Mouse (Mus musculus) ES-E14 (cell line): Measurements from ENCODE around the gene Rab17. TPM values are rescaled to one million over a fixed set of nuclear protein-coding genes. Genes with fewer than 3 reads are reported as not detected.

Experiments
- DNase-seq: peaks from one replicate; pipeline ENCODE4 v3.0.0-alpha.2; 2013; ENCODE audit warnings: low read depth, low spot score
- H3K27ac ChIP-seq: 2 replicates; pipeline ENCODE4 v1.5.1; 2012; ENCODE audit warnings: low read depth, mild to moderate bottlenecking, low read length, moderate library complexity, mixed read lengths; ENCODE audit not compliant: poor library complexity, insufficient read depth, severe bottlenecking
- H3K36me3 ChIP-seq: 2 replicates; pipeline ENCODE4 v1.6.1; 2012; ENCODE audit warnings: mild to moderate bottlenecking, low read length, moderate library complexity, mixed read lengths; ENCODE audit not compliant: control insufficient read depth, poor library complexity, insufficient read depth, severe bottlenecking
- H3K4me1 ChIP-seq, 2 experiments: fragments of 150-350 bp in 1 of 2; sonication (generic) in 1 of 2; 2 replicates each; pipeline ENCODE4 v1.6.1; 2012; ENCODE audit warnings: low read length in 2 of 2, mild to moderate bottlenecking in 1 of 2, mixed read lengths in 1 of 2; ENCODE audit not compliant: control insufficient read depth in 2 of 2, insufficient read depth in 2 of 2, poor library complexity in 1 of 2
- H3K4me3 ChIP-seq, 2 experiments: fragments of 150-350 bp in 1 of 2; sonication (generic) in 1 of 2; 2 replicates each; pipeline ENCODE4 v1.5.1; 2012; ENCODE audit warnings: low read length in 2 of 2, low read depth in 1 of 2, mild to moderate bottlenecking in 1 of 2, mixed read lengths in 1 of 2; ENCODE audit not compliant: insufficient read depth in 1 of 2, poor library complexity in 1 of 2, severe bottlenecking in 1 of 2
- H3K9ac ChIP-seq: 2 replicates; pipeline ENCODE4 v1.6.1; 2012; ENCODE audit warnings: low read depth, mild to moderate bottlenecking, low read length, mixed read lengths; ENCODE audit not compliant: poor library complexity, insufficient read depth, severe bottlenecking
- H3K9me3 ChIP-seq: fragments of 150-350 bp; sonication (generic); 2 replicates; pipeline ENCODE4 v1.6.1; 2012; ENCODE audit warnings: low read depth, mild to moderate bottlenecking, low read length; ENCODE audit not compliant: control insufficient read depth, insufficient read depth
- CHD2 ChIP-seq: IDR thresholded peaks from 2 replicates; pipeline ENCODE4 v1.6.1; 2014; ENCODE audit warnings: mild to moderate bottlenecking, low read depth, low read length, inconsistent platforms
- HCFC1 ChIP-seq: IDR thresholded peaks from 2 replicates; pipeline ENCODE4 v1.6.1; 2012; ENCODE audit warnings: low read length, inconsistent platforms, borderline replicate concordance; ENCODE audit not compliant: insufficient read depth
- MAFK ChIP-seq: IDR thresholded peaks from 2 replicates; pipeline ENCODE4 v1.6.1; 2014; ENCODE audit warnings: mild to moderate bottlenecking, low read depth, low read length, inconsistent platforms; ENCODE audit not compliant: insufficient read depth
- ZC3H11A ChIP-seq: IDR thresholded peaks from 2 replicates; pipeline ENCODE4 v1.6.1; 2012; ENCODE audit warnings: low read depth, mild to moderate bottlenecking, inconsistent platforms, low read length, borderline replicate concordance
- ZNF384 ChIP-seq: IDR thresholded peaks from 2 replicates; pipeline ENCODE4 v1.6.1; 2012; ENCODE audit warnings: low read depth, low read length, inconsistent platforms
- in situ Hi-C, 2 experiments: fragments of 600-800 bp; cut with MboI; formaldehyde crosslinking; loops; one replicate each; pipeline ENCODE4 v1.15.1; 2025; ENCODE audit warnings: low sequenced_read_pairs in 2 of 2, inconsistent platforms in 1 of 2; ENCODE audit not compliant: unreplicated experiment in 2 of 2
- total RNA-seq: library from RNA; depleted of rRNA; stranded (reverse); fragments of 300-350 nt; gene quantifications from 2 replicates; pipeline ENCODE4 v1.2.3, GENCODE M21; 2012

The Rab17 gene
- total RNA-seq, 1 experiment: 0.62 TPM

DNA sequence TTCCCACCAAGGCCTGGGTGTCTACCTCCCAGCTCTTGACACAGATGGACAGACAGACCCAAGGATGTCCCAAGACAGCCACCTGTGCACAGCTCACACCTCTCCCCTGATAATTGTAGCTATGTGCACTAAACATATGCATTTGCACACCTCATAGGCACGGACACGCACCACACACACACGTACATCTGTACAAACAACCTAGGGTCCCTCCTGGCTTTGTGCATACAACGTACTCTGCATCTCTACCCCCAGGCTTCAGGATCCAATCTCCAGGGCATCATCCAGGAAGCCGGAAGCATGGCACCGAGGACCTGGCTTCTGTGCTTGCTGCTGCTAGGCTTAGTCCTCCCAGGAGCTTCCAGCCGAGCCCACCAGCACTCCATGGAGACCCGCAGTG, 16.7 kb downstream of the Rab17 start, which contains the start of gene Prlh:
Gene Prlh, plus strand, starts transcription at position 301 of the 400 bp plus-strand sequence.
- no peak within 1 kb of the TSS for H3K9ac ChIP-seq
- no peaks in the 10 kb centered on the region for H3K9me3 ChIP-seq
- no peaks in the 10 kb centered on the region for H3K4me1 ChIP-seq
- H3K36me3 ChIP-seq: no peaks in the 10 kb centered on the region
- H3K27ac ChIP-seq: no peak within 1 kb of the TSS
- in situ Hi-C loops: loop anchor here in 1 of 2 experiments (25.0 kb wide), 1 partner anchor 316 kb away; no protein-coding TSS in a partner anchor
- no peak within 1 kb of the TSS for H3K4me3 ChIP-seq
- no peak for TF ChIP-seq ZNF384
- TF ChIP-seq HCFC1: no peak
- no peak for TF ChIP-seq MAFK
- TF ChIP-seq ZC3H11A: no peak
- TF ChIP-seq CHD2: no peak
- no peak for DNase-seq

GRCm38 (mm10) chr1:90951670-90952069, 17.8 kb downstream of the Rab17 start:
- no peak for DNase-seq
- no peak overlapping the region for H3K27ac ChIP-seq
- no peak for TF ChIP-seq CHD2
- TF ChIP-seq ZC3H11A: no peak
- no peaks in the 10 kb centered on the region for H3K9me3 ChIP-seq
- no peak overlapping the region for H3K9ac ChIP-seq
- no peaks in the 10 kb centered on the region for H3K4me1 ChIP-seq
- in situ Hi-C loops: loop anchor here in 1 of 2 experiments (25.0 kb wide), 1 partner anchor 314 kb away; no protein-coding TSS in a partner anchor
- H3K36me3 ChIP-seq: no peaks in the 10 kb centered on the region
- no peak overlapping the region for H3K4me3 ChIP-seq

DNA sequence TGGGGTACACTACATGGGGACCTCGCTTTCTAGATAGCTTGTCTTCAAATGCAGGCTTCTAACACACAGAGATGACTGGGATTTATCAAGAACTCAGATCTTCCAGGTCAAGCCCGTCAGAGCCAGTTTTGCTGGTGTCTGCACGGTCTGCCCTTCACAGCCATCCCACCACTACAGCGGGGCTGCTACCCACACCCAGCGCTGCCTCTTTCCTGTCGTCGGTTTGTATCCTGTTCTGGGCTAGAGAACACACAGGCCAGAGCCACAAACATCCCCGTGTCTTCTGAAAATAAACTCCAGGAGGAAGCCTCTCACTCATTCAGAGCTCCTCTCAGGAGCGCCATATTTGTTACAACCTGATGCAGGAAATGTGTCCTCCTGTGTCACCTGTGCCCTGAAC, 20.2 kb downstream of the Rab17 start:
- H3K9me3 ChIP-seq: no peaks in the 10 kb centered on the region
- H3K36me3 ChIP-seq: no peaks in the 10 kb centered on the region
- H3K4me1 ChIP-seq: no peaks in the 10 kb centered on the region
- DNase-seq: no peak
- H3K9ac ChIP-seq: no peak overlapping the region
- no peak overlapping the region for H3K4me3 ChIP-seq
- no peak overlapping the region for H3K27ac ChIP-seq
- in situ Hi-C loops: no loop called here
- TF ChIP-seq MAFK: no peak
- no peak for TF ChIP-seq CHD2
- TF ChIP-seq HCFC1: no peak
- TF ChIP-seq ZNF384: no peak
- TF ChIP-seq ZC3H11A: no peak

- Histone ChIP-seq H3K27ac (no peak overlapping the region), H3K36me3 (no peaks in the 10 kb centered on the region), H3K4me3 (no peak overlapping the region), H3K4me1 (no peaks in the 10 kb centered on the region), H3K9ac (no peak overlapping the region), H3K9me3 (no peaks in the 10 kb centered on the region)
- no peak for DNase-seq
- TF ChIP-seq CHD2 (no peak), MAFK (no peak), ZC3H11A (no peak), ZNF384 (no peak), HCFC1 (no peak)
- in situ Hi-C loops: no loop called here
Measured at GRCm38 (mm10) chr1:90947252-90947651, 22.2 kb downstream of the Rab17 start.

DNA sequence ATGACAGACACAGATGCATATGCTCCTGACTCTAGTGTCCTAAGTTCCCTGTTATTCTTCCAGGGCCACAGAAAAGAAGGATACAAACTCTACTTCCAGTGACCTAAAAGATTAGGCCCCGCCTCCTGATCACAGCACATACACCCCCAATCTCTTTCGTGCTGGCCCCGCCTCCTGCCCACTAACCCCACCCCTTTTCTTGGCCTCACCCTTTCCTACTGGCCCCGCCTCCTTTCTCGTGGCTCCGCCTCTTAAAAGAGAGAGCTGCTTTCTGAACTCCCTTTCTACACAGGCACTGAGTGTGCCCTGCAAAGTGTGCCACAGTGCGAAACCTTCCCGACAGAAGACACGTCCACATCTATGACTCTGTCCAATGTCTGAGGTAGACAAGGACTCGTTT, 24.3 kb downstream of the Rab17 start:
- Histone ChIP-seq H3K27ac (no peak overlapping the region), H3K9ac (no peak overlapping the region), H3K4me1 (no peaks in the 10 kb centered on the region), H3K9me3 (no peaks in the 10 kb centered on the region), H3K36me3 (no peaks in the 10 kb centered on the region), H3K4me3 (no peak overlapping the region)
- peak; percentile 62 for DNase-seq
- TF ChIP-seq MAFK (no peak), ZNF384 (no peak), ZC3H11A (no peak), HCFC1 (no peak), CHD2 (no peak)
- in situ Hi-C loops: no loop called here
